Mouse (Mus musculus): ENCODE measurements at regions not wholly inside any gene's neighbourhood (a gene's known extent, or its start where the extent isn't known, plus 50 kb on each side); places are given as distances from the start of the nearest gene placed in this dataset.

DNA sequence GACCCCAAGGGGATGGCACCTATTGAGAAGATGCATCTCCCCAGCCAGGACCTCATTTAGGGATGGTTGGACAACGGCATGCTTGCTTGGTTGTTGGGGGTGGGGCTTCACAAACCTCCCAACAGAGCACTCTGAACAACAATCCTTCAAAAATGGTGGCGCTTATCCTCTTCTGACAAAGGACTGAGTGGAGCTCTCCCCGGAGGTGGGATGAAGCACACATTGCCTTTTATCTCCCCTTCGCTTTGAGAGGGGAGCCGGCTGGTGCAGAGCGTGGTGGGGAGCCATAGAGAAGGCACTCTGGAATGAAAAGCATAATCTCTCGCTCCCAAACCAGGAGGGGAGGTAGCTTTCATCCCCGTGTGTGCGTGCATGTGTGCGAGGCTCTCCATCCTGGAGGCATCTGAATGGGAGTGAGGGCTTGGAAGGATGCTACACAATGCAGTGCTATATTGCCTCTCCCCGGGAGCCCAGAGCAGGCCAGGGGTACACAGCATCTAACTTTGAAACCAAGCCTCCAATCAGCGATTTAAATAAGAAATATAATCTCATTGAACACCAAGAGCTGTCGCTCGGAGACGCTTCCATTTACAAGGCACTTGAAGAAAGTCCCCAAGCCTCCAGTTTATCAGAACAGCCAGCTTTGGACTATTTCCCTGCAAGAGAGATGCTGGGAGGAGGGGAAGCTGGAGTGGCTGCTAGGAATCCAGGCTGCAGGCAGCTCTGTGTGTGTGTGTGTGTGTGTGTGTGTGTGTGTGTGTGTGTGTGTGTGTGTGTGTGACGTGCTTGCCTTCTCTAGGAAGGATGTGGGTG lies 131.5 kb downstream of the Rps24 start:
- DNase-seq (ENCODE audit: low read depth, low spot score): peak; percentile 51

DNA sequence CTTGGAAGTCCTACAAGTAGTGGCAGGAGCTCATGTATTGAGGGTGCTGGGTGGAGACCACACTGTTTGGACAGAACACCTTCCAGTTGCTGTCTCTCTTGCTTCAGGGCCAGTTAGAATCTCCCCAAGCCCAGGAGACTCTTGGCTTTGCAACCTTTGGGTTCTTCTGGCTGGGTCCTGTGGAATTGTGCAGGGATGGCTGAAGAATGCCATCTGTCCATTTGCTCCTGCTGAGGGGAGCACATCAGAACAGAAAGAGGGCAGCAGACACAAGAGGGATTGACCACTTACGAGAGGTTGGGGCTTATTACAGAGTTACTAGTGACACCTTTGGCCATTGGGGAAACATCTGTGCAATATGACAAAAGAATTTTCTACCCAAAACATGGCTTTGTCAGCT lies 145.1 kb downstream of the Rps24 start:
- DNase-seq (ENCODE audit: low read depth, low spot score): no peak

DNA sequence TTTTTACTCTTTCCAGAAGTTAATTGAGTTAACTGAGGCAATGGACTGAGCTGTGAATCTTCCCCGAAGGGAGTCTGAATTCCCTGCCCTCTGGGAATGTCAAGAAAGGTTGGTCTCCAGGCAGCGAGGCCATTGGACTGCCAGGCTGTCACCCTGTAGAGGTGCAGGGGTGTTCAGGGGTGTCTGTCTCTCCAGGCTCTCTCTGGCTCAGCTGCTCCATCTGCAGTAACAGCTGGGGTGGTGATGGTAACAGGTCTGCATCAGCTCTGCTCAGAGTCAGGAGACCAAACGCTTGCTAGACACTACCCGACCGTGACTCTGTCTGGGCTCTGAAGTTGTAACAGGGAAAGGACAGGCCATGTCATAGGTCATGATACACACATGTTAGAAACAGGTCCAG lies 154.9 kb downstream of the Rps24 start:
- DNase-seq (ENCODE audit: low read depth, low spot score): no peak

DNA sequence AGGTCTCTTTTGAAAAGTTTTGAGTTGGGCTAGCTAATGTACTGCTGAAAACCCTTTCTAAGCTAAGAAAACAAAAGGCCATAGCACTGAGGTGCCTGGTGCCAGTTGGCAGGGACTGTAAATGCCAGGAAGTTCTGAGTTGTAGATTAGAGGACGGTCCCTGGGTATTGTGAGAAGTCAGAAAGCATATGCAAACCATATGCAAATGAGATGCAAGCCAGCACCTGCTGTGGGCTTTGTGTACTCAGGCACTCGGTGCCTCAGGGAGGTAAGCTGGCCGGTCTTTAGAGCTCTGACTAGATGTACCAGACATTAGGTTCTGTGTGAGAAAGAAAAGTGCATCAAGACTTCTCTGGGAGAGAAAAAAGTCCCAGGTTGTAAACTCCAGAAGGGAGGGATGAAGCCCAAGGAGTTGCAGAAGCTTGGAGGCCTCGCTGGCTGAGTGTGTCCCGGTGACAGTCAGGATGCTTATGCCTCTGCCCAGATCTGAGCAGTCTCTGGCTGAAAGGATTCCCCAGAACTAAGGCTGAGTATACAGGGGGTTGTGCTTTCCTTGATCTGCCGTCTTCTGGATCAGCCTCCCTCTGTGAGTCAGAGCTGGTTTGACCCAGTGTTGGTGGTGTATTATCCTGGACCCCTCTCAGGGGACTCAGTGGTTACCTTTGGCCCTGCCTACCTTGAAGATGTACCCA lies 157.3 kb downstream of the Rps24 start:
- no peak for DNase-seq (ENCODE audit: low read depth, low spot score)

DNA sequence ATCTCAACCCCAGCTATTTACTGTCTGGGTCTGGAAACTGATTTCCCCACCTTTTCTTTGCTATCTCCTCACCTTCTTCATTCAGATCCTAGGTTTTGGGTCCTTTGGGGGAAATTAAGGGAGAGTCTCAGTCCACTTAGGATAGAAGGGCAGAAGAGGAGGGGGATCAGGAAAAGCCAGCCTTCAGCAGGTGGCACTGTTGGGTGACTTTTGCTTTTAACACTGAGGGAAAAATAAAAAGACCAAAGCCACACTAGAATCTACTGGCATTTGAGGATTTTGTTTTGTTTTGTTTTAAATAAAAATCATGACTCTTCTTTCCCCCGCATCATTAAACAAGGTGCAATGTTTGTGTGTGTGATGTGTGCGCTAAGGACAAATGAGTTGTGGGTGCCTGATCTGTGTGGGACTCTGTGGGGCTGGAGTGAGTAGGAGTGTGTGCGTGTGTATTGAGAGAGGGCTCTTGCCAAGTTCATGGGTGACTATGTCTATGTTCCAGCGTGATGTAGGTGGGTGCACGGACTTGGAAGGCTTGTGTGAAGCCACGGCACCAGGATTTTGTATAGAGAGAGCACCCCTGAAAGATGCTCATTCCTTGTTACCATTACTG lies 159.4 kb downstream of the Rps24 start:
- no peak for DNase-seq (ENCODE audit: low read depth, low spot score)

DNA sequence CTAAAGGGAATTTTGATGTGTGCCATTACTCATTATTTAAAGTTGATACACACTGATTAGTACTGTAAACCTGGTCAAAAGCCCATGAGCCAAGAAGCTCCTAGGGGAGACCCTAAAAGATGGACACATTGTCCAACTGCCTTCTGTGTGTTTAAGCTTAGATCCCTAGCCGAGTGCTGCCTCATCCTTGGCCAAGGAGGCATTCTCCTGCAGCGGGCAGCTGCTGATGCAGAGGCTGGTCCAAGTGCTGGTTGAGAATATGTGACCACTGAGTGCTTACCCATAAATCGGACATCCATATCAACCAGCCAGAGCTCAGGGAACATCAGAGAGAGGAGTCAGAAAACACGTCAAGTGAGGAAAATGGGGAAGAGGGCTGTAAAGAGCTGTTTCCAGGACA lies 160.8 kb downstream of the Rps24 start:
- no peak for DNase-seq (ENCODE audit: low read depth, low spot score)

DNA sequence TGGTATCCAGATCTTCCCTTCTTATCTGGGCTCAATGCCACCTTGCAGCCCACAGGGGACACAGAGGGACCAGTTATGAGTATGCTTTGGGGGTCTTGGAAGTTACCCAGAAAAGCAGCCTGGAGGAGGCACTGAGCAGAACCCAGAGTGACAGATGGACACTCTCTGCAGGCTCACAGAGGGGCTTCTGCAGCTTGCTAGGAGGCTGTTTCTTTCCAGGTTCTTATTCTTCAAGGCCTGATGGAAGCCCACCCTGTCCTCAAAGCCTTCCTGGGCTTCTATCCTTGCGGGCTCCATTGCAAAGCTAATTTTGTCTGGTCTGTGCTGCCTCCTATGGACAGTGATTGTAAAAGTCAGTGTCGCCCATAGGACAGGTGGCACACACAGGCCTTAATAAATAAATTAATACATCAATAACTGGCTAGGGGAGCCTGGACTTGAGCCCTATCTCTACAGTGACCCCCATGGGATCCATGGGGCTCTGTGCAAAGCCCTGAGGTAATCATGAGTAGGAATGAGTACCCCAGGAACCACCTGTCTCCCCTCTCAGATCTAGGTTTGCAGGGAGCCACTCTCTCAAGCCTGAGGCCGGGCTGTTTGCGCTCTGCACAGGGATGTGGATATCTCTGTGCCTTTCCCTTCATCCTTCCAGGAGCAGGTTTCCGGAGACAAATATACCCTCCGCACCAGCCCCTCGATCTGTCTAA lies 163.4 kb downstream of the Rps24 start:
- DNase-seq (ENCODE audit: low read depth, low spot score): no peak

DNA sequence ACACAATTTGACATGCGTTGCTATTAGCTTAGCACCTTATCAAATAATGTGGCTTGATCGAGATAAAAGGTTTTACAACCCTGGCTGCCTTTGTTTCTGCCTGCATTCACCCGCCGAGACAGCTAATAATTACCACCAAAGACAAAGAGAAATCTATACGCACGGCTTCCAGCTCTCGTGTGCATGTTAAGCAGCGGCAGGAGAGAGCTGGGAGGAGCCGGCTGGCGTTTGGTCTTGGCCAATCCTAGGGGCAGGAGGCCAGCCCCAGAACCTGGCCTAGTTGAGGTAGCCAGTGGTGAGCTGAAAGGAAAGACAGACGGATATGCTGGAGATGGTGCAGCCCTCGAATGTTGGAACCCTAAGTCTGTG lies 164.0 kb downstream of the Rps24 start:
- DNase-seq (ENCODE audit: low read depth, low spot score): no peak

DNA sequence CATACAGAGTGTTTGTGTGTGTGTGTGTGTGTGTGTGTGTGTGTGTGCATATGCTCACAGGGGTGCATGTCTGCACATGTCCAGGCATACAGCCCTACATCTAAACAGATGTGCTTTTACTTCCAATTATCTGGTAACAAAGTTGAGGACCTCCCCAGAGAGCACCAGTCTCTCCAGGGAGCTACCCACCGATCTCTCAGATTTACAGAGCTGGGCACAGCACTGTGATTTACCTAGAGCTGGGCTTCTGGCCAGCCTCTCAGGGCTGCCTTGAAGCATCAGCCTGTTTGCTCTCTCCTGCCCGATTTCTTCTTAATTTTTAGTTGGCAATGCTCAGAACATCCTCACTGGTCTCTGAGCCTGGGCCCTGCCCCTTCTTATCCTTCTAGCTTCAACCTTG lies 165.7 kb downstream of the Rps24 start:
- DNase-seq (ENCODE audit: low read depth, low spot score): no peak

DNA sequence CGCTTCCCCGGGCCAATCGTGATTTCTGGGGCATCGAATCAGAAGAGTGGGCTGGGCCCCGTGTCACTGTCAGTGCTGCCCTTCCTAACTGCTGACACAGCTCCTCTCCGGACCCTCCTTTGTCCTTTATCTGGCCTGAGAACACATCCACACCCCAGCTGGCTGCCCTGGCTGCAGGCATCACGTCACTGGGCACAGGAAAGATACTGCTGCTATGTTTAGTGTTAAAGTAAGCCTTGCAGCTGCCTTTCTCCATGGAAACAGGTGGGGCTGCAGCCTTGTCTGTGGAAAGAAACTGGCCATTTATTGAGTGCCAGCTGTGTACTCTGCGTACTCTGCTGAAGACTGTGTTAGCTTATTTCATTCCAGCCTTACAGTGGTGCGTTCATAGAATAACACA lies 168.7 kb downstream of the Rps24 start:
- no peak for DNase-seq (ENCODE audit: low read depth, low spot score)

DNA sequence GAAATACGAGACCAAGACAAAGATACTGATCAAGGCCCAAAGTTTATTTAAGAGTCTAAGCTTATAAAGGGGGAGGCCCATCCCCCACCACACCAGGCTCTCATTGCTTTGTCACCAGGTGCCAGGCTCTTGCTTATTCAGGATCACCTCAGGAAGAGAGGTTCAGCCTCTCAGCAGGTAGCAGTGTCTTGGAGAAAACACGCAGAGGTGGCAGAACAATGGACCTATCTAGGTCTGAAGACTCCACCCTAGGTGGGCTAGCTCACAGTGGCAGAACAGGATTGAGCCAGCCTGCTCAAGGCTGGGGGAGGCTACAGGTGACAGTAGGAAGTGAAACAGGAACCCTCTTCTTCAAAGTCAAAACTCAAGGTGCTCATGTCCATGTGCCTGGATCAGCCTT lies 174.9 kb downstream of the Rps24 start:
- no peak for DNase-seq (ENCODE audit: low read depth, low spot score)

DNA sequence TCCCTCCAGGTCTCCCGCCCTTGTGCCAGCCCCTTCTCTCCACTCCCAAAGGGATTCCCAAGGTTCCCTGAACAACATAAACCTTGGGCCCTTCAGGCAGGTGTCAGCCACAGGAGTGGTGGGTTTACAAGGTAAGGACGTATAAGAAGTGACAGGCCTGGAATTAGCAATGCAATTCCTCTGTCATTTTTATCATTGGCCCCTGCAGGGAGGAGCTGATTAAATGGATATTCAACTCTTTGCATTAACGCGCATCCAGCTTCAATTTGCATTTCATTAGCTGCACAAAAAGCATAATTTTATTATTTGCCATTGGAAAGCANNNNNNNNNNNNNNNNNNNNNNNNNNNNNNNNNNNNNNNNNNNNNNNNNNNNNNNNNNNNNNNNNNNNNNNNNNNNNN lies 178.3 kb downstream of the Rps24 start:
- DNase-seq (ENCODE audit: low read depth, low spot score): no peak

All from telencephalon, adult 2 months (tissue).